Mouse (Mus musculus): ENCODE measurements around the gene Cfd.

- TF ChIP-seq POLR2A (IDR thresholded peaks at IDR 0.05; ENCODE audit: insufficient read depth, low read length) (no peak), CTCF (IDR thresholded peaks at IDR 0.05; ENCODE audit: low read depth, low read length) (no peak), EP300 (IDR thresholded peaks at IDR 0.05; ENCODE audit: insufficient read depth, low read depth, low read length) (no peak)
These were observed 40.6 kb upstream of the Cfd start for GRCm38 (mm10) chr10:79849941-79850628.
